Mouse (Mus musculus) heart, embryonic 10.5 days (tissue): ENCODE data around the gene Defb7. TPM values are rescaled to one million over a fixed set of nuclear protein-coding genes. Genes with fewer than 3 reads are reported as not detected.

Source experiments
- DNase-seq: peaks from one replicate; pipeline ENCODE4 v3.0.0-alpha.2; 2017; ENCODE audit warnings: low spot score
- H3K27ac ChIP-seq: fragments of 300-500 bp; sonication (generic); 2 replicates; pipeline ENCODE4 v1.5.1; 2016; ENCODE audit warnings: mild to moderate bottlenecking
- H3K27me3 ChIP-seq: fragments of 300-500 bp; sonication (generic); 2 replicates; pipeline ENCODE4 v1.6.1; 2016; ENCODE audit warnings: mild to moderate bottlenecking; ENCODE audit not compliant: poor library complexity, insufficient read depth, severe bottlenecking
- H3K36me3 ChIP-seq: fragments of 300-500 bp; sonication (generic); 2 replicates; pipeline ENCODE4 v1.6.1; 2016; ENCODE audit warnings: mild to moderate bottlenecking, moderate library complexity
- H3K4me1 ChIP-seq: fragments of 300-500 bp; sonication (generic); 2 replicates; pipeline ENCODE4 v1.6.1; 2016; ENCODE audit warnings: mild to moderate bottlenecking
- H3K4me3 ChIP-seq: fragments of 300-500 bp; sonication (generic); 2 replicates; pipeline ENCODE4 v1.5.1; 2016; ENCODE audit warnings: mild to moderate bottlenecking, moderate library complexity
- H3K9me3 ChIP-seq: fragments of 300-500 bp; sonication (generic); 2 replicates; pipeline ENCODE4 v1.6.1; 2016; ENCODE audit warnings: mild to moderate bottlenecking, moderate library complexity
- WGBS: fragments of 180-500 bp; shearing (Covaris S2); methylation state at CpG from one replicate; pipeline ENCODE4 v1.1.7; 2016; 5-methylcytosine and 5-hydroxymethylcytosine counted together
- microRNA-seq: library from miRNA; unstranded; fragments of <30 nt; microRNA quantifications from one replicate; pipeline ENCODE4, GENCODE M21; 2017
- polyA plus RNA-seq: library from polyadenylated mRNA; unstranded; fragments of >200 nt; fragmentation: Nextera tagmentation; extraction: Ambion mirVana; gene quantifications from 2 replicates; pipeline ENCODE4 v1.2.1, GENCODE M21; 2016

Defb7 gene
- not detected in 2 replicates for polyA plus RNA-seq

GRCm38 (mm10) chr8:19494797-19495196 lies at the start of gene Defb7:
TSS of gene Defb7 (plus strand) at chr8:19495097.
- Histone ChIP-seq H3K4me1 (no peaks in the 10 kb centered on the region), H3K4me3 (no peak within 1 kb of the TSS), H3K9me3 (no peaks in the 10 kb centered on the region), H3K27me3 (no peaks in the 10 kb centered on the region), H3K36me3 (no peaks in the 10 kb centered on the region), H3K27ac (no peak within 1 kb of the TSS)
- DNase-seq, result no peak
- WGBS, result 86% methylated on average over 2 of the region's 2 CpGs

GRCm38 (mm10) chr8:19446378-19446777 lies 48.5 kb upstream of the Defb7 start:
- H3K4me3 ChIP-seq, result no peak overlapping the region
- 79% methylated on average over 1 of the region's 1 CpGs for WGBS
- no peaks in the 10 kb centered on the region; the same call in 1 of the 2 replicates for H3K9me3 ChIP-seq
- no peak for DNase-seq
- H3K36me3 ChIP-seq, result no peaks in the 10 kb centered on the region
- H3K27ac ChIP-seq, result no peak overlapping the region
- no peaks in the 10 kb centered on the region for H3K4me1 ChIP-seq
- H3K27me3 ChIP-seq, result no peaks in the 10 kb centered on the region

- no peak for DNase-seq
- Histone ChIP-seq H3K27me3 (no peaks in the 10 kb centered on the region), H3K36me3 (no peaks in the 10 kb centered on the region), H3K9me3 (no peaks in the 10 kb centered on the region), H3K4me3 (no peak overlapping the region), H3K4me1 (no peaks in the 10 kb centered on the region), H3K27ac (no peak overlapping the region)
- WGBS, result 73% methylated on average over 3 of the region's 3 CpGs
Observed at GRCm38 (mm10) chr8:19461355-19461754, 33.5 kb upstream of the Defb7 start.

GRCm38 (mm10) chr8:19469026-19469425 lies 25.9 kb upstream of the Defb7 start:
- Histone ChIP-seq H3K9me3 (0 out of 2 replicates have a peak, but pooled peaks cover 2% of the 10 kb centered on the region), H3K4me1 (no peaks in the 10 kb centered on the region), H3K36me3 (no peaks in the 10 kb centered on the region), H3K4me3 (no peak overlapping the region), H3K27ac (no peak overlapping the region), H3K27me3 (no peaks in the 10 kb centered on the region)
- WGBS, result 68% methylated on average over 3 of the region's 3 CpGs
- DNase-seq, result no peak

- H3K27ac ChIP-seq, result no peak overlapping the region
- no peaks in the 10 kb centered on the region for H3K4me1 ChIP-seq
- H3K9me3 ChIP-seq, result peaks cover 9% of the 10 kb centered on the region; the same call in 1 of the 2 replicates
- no peak for DNase-seq
- H3K27me3 ChIP-seq, result no peaks in the 10 kb centered on the region
- no peak overlapping the region for H3K4me3 ChIP-seq
- 69% methylated on average over 1 of the region's 1 CpGs for WGBS
- H3K36me3 ChIP-seq, result no peaks in the 10 kb centered on the region
Observed at GRCm38 (mm10) chr8:19500524-19500923, 5.6 kb downstream of the Defb7 start.

- Histone ChIP-seq H3K9me3 (peaks cover 6% of the 10 kb centered on the region; the same call in 1 of the 2 replicates), H3K27ac (peak overlapping the region; percentile 56; the same call in 1 of the 2 replicates), H3K36me3 (no peaks in the 10 kb centered on the region), H3K4me3 (peak overlapping the region; percentile 59), H3K4me1 (peaks cover 6% of the 10 kb centered on the region; the same call in 1 of the 2 replicates), H3K27me3 (peaks cover 30% of the 10 kb centered on the region)
- WGBS, result 5% methylated on average over 69 of the region's 75 CpGs
- DNase-seq, result no peak
Observed at GRCm38 (mm10) chr8:19535195-19535829, 40.4 kb downstream of the Defb7 start.

GRCm38 (mm10) chr8:19540376-19540775 lies 45.5 kb downstream of the Defb7 start:
- WGBS, result 67% methylated on average over 1 of the region's 1 CpGs
- no peak overlapping the region for H3K4me3 ChIP-seq
- H3K36me3 ChIP-seq, result no peaks in the 10 kb centered on the region
- H3K4me1 ChIP-seq, result peaks cover 2% of the 10 kb centered on the region; the same call in 1 of the 2 replicates
- H3K27me3 ChIP-seq, result peaks cover 16% of the 10 kb centered on the region
- no peak for DNase-seq
- peaks cover 5% of the 10 kb centered on the region; the same call in 1 of the 2 replicates for H3K9me3 ChIP-seq
- no peak overlapping the region for H3K27ac ChIP-seq

Small RNAs within 50 kb of the gene (microRNA-seq; reads per million reads assigned to microRNA genes)
- gene Gm27288 (not detected), gene Gm27852 (not detected)

Other genes starting within 250 kb of the Defb7 start
- not detected in 2 replicates for gene Defb5, start 247.5 kb upstream of the Defb7 start, polyA plus RNA-seq
- gene Defb3, start 201.7 kb upstream of the Defb7 start, polyA plus RNA-seq, result not detected in 2 replicates
- not detected in 2 replicates for gene Defb8, start 47.5 kb upstream of the Defb7 start, polyA plus RNA-seq
- not detected in 2 replicates for gene 4930467E23Rik, start 234.5 kb downstream of the Defb7 start, polyA plus RNA-seq